Mouse (Mus musculus): ENCODE data around the gene Timp3. TPM values are rescaled to one million over a fixed set of nuclear protein-coding genes. Genes with fewer than 3 reads are reported as not detected.

The Timp3 gene
- polyA plus RNA-seq, 1 experiment from 2014 or later, result 6.3 TPM

GRCm38 (mm10) chr10:86313448-86313847 lies 13.3 kb downstream of the Timp3 start:
- WGBS (ENCODE audit: insufficient replicate concordance), result 43% methylated on average over 1 of the region's 1 CpGs
- no peak overlapping the region for H3K27ac ChIP-seq (replicated peaks)
- H3K4me1 ChIP-seq (replicated peaks), result no peaks in the 10 kb centered on the region
- no peaks in the 10 kb centered on the region; the same call in 1 of the 2 replicates for H3K27me3 ChIP-seq
- H3K4me3 ChIP-seq (replicated peaks), result no peak overlapping the region
- H3K9me3 ChIP-seq (replicated peaks), result no peaks in the 10 kb centered on the region
- no peak overlapping the region for H3K9ac ChIP-seq
- ATAC-seq (ENCODE audit: insufficient read depth), result no peak
- H3K4me2 ChIP-seq, result no peak overlapping the region
- H3K36me3 ChIP-seq (replicated peaks), result no peaks in the 10 kb centered on the region

DNA sequence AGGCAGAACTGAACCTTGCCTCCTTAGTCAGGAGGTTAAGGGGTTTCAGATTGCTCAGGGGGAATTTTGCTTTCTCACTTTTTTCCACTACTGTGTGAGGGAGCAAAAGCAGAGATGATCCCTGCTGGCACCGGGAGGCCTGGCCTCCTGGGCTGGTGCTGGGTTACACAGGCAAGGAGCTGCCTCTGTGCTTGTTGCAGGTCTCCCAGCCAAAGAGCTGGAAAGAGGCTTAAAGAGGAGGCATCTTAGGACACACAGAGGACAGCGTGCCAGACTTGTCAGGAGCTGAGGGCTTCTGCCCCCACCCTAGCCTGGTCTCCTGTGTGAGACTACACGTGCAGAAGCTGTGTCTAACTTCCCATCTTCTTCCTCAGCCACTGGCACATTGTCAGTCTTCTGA lies 15.3 kb downstream of the Timp3 start:
- Histone ChIP-seq H3K9me3 (replicated peaks) (no peaks in the 10 kb centered on the region), H3K4me3 (replicated peaks) (no peak overlapping the region), H3K36me3 (replicated peaks) (no peaks in the 10 kb centered on the region), H3K9ac (no peak overlapping the region), H3K4me1 (replicated peaks) (no peaks in the 10 kb centered on the region), H3K4me2 (no peak overlapping the region), H3K27me3 (no peaks in the 10 kb centered on the region), H3K27ac (replicated peaks) (no peak overlapping the region)
- WGBS (ENCODE audit: insufficient replicate concordance), result 45% methylated on average over 3 of the region's 3 CpGs
- no peak for ATAC-seq (ENCODE audit: insufficient read depth)

DNA sequence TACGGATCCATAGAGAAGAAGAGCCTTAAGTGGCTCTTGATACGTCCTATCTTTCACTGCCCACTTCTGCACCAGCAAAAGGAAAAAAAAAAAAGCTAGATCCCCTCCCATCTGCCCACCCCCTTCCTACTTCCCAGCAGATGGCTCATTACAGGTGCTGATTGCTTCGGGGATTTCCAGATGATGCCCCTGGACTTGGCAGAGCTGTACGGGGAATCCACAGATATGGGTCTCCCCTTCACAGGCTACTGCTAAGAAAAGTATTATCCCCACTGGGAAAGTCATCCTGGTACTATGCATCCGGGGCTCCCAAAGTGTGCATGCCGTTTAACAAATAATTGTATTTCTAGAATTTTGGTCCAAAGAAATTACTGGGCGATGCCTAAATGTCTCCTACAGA lies 17.5 kb downstream of the Timp3 start:
- H3K4me1 ChIP-seq (replicated peaks), result no peaks in the 10 kb centered on the region
- no peaks in the 10 kb centered on the region for H3K27me3 ChIP-seq
- no peak for ATAC-seq (ENCODE audit: insufficient read depth)
- H3K9me3 ChIP-seq (replicated peaks), result no peaks in the 10 kb centered on the region
- no peak overlapping the region for H3K4me3 ChIP-seq (replicated peaks)
- no peak overlapping the region for H3K9ac ChIP-seq
- no peak overlapping the region for H3K27ac ChIP-seq (replicated peaks)
- 69% methylated on average over 7 of the region's 7 CpGs for WGBS (ENCODE audit: insufficient replicate concordance)
- H3K36me3 ChIP-seq (replicated peaks), result no peaks in the 10 kb centered on the region
- H3K4me2 ChIP-seq, result no peak overlapping the region

DNA sequence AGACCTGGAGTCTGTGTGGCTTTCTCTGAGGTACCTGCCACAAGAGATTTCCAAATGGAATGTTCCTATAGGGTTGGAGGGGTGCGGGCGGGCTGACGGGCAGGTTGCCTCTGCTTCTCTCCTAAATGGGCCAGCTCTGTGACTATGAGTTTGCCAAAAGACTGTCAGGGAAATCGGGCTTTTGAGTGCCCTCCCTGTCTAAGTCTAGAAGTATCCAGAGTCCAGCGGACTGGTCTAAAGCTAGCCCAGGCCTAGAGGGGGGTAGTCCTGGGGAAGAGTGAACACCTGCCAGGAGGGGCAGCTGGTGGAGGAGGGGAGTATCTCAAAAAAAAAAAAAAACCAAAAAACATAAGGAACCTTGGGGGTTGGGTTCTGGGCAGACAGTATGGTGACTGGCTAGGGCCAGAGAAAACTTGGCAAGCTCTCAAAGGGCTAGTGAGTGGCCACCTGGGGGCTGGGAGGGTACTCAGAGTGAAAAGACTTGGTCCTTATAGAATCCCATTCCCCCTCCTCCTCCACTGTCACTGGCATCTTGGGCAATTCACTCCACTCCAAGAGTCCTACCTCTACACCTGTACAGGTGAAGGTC lies 18.5 kb downstream of the Timp3 start:
- Histone ChIP-seq H3K9ac (no peak overlapping the region), H3K27me3 (no peaks in the 10 kb centered on the region), H3K4me1 (replicated peaks) (no peaks in the 10 kb centered on the region), H3K36me3 (replicated peaks) (no peaks in the 10 kb centered on the region), H3K9me3 (replicated peaks) (no peaks in the 10 kb centered on the region), H3K27ac (replicated peaks) (no peak overlapping the region), H3K4me3 (replicated peaks) (no peak overlapping the region), H3K4me2 (no peak overlapping the region)
- no peak for ATAC-seq (ENCODE audit: insufficient read depth)
- 72% methylated on average over 5 of the region's 5 CpGs for WGBS (ENCODE audit: insufficient replicate concordance)

DNA sequence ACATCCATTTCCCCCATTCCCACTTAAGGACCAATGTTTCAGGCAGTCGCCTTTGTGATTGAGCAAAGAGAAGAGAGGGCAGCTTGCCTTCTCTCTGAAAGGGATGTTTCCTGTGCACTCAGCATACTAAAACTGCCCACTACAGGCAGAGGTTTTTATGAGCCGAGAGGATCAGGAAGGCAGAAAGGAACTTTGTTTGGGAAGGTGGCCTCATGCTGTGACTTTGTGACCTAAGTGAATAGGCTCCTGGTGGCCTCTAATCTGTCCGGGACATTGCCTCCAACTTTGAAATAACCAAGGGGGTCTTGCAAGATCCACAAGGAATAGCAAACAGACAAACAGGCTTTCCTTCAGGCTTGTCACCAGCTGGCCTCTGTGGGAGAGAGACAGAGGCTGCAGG lies 19.4 kb downstream of the Timp3 start:
- no peak overlapping the region for H3K4me2 ChIP-seq
- H3K4me1 ChIP-seq (replicated peaks), result no peaks in the 10 kb centered on the region
- 47% methylated on average over 3 of the region's 3 CpGs for WGBS (ENCODE audit: insufficient replicate concordance)
- H3K36me3 ChIP-seq (replicated peaks), result no peaks in the 10 kb centered on the region
- no peak for ATAC-seq (ENCODE audit: insufficient read depth)
- H3K27me3 ChIP-seq, result no peaks in the 10 kb centered on the region
- H3K27ac ChIP-seq (replicated peaks), result no peak overlapping the region
- H3K9me3 ChIP-seq (replicated peaks), result no peaks in the 10 kb centered on the region
- H3K4me3 ChIP-seq (replicated peaks), result no peak overlapping the region
- no peak overlapping the region for H3K9ac ChIP-seq

GRCm38 (mm10) chr10:86320204-86320603 lies 20.0 kb downstream of the Timp3 start:
- Histone ChIP-seq H3K4me3 (replicated peaks) (no peak overlapping the region), H3K4me1 (replicated peaks) (no peaks in the 10 kb centered on the region), H3K4me2 (no peak overlapping the region), H3K9ac (no peak overlapping the region), H3K36me3 (replicated peaks) (no peaks in the 10 kb centered on the region), H3K27me3 (no peaks in the 10 kb centered on the region), H3K9me3 (replicated peaks) (no peaks in the 10 kb centered on the region), H3K27ac (replicated peaks) (no peak overlapping the region)
- no peak for ATAC-seq (ENCODE audit: insufficient read depth)
- WGBS (ENCODE audit: insufficient replicate concordance), result 79% methylated on average over 5 of the region's 5 CpGs

DNA sequence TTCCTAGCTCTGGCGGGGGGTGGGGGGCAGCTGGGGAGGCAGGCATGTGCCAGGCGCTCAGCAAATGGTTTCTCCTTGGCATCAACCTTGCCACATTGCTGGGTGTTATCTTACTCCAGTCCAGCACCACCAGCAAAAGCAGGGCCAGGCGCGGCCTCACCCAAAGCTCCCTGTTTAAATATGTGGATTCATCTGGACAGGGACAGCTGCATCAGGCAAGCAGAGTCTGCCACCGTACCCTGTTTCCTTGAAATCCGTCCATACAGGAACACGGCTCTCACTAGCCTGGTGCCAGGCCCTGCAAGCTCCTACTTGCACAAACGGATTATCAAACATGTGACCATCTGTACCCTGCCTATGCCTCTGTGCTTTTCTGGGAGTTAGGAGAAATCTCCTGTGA lies 21.0 kb downstream of the Timp3 start:
- Histone ChIP-seq H3K9me3 (replicated peaks) (no peaks in the 10 kb centered on the region), H3K9ac (no peak overlapping the region), H3K27ac (replicated peaks) (no peak overlapping the region), H3K4me3 (replicated peaks) (no peak overlapping the region), H3K4me2 (no peak overlapping the region), H3K36me3 (replicated peaks) (no peaks in the 10 kb centered on the region), H3K4me1 (replicated peaks) (no peaks in the 10 kb centered on the region), H3K27me3 (no peaks in the 10 kb centered on the region)
- ATAC-seq (ENCODE audit: insufficient read depth), result no peak
- WGBS (ENCODE audit: insufficient replicate concordance), result 72% methylated on average over 8 of the region's 8 CpGs

DNA sequence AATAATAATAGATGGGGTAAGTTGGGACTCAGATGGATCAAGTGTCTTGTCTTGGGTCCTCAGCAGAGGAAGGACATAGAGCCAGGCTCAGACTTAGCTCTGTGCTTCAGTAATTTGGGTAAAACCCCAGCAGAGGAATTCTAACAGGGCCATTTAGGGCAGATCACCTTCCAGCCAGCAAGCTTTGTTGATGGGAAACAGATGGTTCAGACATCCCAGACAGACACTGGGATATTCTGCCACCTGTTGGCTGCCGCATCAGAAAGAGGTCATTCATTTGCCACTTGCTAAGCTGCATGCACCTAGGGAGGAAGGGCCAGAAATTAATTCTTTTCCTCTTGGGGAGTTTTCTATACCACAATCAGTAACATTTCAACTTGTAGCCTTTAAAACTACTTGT lies 21.8 kb downstream of the Timp3 start:
- H3K27me3 ChIP-seq, result no peaks in the 10 kb centered on the region
- H3K9ac ChIP-seq, result no peak overlapping the region
- H3K4me2 ChIP-seq, result no peak overlapping the region
- H3K9me3 ChIP-seq (replicated peaks), result no peaks in the 10 kb centered on the region
- no peaks in the 10 kb centered on the region for H3K4me1 ChIP-seq (replicated peaks)
- no peak overlapping the region for H3K4me3 ChIP-seq (replicated peaks)
- ATAC-seq (ENCODE audit: insufficient read depth), result no peak
- H3K27ac ChIP-seq (replicated peaks), result no peak overlapping the region
- H3K36me3 ChIP-seq (replicated peaks), result no peaks in the 10 kb centered on the region
- 72% methylated on average over 1 of the region's 1 CpGs for WGBS (ENCODE audit: insufficient replicate concordance)

DNA sequence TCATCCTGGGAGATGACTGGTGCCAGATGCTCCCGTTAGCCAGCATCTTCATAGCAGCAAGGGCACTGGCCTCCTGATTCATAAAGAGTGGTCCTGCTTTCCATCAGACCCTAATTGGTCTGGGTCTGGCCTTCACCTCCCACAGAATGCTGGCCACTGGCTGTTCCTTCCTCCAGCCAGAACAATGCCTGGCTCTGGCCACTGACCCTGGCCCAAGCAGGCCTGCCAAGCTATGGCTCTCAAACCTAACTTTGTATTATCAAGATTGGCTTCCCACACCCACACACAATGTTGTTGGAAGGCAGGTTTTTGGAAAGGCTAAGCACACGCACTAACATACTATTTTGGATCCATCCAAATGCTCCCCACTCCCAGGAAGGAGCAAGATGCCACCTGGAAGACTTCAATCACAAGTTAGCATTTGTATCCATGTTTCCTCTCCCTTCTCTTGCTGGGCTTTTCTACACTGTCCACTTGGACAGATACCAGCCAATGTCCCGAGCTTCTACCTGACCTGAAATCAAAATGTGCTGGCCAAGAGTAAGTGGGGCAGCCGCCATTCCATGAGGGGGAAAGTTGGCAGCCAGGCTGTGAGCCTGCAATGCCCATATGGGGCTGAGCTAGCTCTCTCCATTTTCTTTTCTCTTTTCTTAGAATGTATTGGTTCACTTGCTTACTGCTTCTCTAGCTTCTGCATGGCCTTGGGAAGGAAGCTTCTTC lies 23.3 kb downstream of the Timp3 start:
- no peak for ATAC-seq (ENCODE audit: insufficient read depth)
- Histone ChIP-seq H3K9ac (no peak overlapping the region), H3K27ac (replicated peaks) (no peak overlapping the region), H3K27me3 (no peaks in the 10 kb centered on the region), H3K4me2 (no peak overlapping the region), H3K9me3 (replicated peaks) (no peaks in the 10 kb centered on the region), H3K4me3 (replicated peaks) (no peak overlapping the region), H3K36me3 (replicated peaks) (no peaks in the 10 kb centered on the region), H3K4me1 (replicated peaks) (0 out of 2 replicates have a peak, but pooled peaks cover under 1% of the 10 kb centered on the region)
- WGBS (ENCODE audit: insufficient replicate concordance), result 54% methylated on average over 4 of the region's 4 CpGs

DNA sequence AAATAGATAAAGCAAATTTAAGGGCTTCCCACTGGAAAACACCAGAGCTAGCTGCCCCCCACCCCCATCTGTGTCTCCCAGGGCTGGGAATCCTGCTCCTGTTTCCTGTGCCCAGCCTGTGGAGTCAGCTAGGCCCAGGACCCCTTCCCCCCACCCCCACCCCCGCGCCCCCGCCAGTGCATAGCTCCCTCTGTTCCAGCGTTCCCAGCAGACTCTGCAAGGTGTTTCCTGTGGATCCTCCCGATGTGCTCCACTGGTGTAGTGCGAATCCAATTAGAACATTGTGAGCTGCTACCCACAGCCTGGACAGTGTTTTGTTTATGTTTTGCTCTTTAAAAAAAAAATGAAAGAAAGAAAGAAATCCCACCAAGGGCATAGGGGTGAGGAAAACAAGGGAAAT lies 25.1 kb downstream of the Timp3 start:
- H3K27me3 ChIP-seq, result no peaks in the 10 kb centered on the region
- no peak for ATAC-seq (ENCODE audit: insufficient read depth)
- H3K36me3 ChIP-seq (replicated peaks), result no peaks in the 10 kb centered on the region
- H3K4me1 ChIP-seq (replicated peaks), result peaks cover 19% of the 10 kb centered on the region
- no peak overlapping the region for H3K27ac ChIP-seq (replicated peaks)
- WGBS (ENCODE audit: insufficient replicate concordance), result 22% methylated on average over 6 of the region's 6 CpGs
- no peak overlapping the region for H3K9ac ChIP-seq
- no peak overlapping the region for H3K4me2 ChIP-seq
- H3K9me3 ChIP-seq (replicated peaks), result no peaks in the 10 kb centered on the region
- no peak overlapping the region for H3K4me3 ChIP-seq (replicated peaks)

DNA sequence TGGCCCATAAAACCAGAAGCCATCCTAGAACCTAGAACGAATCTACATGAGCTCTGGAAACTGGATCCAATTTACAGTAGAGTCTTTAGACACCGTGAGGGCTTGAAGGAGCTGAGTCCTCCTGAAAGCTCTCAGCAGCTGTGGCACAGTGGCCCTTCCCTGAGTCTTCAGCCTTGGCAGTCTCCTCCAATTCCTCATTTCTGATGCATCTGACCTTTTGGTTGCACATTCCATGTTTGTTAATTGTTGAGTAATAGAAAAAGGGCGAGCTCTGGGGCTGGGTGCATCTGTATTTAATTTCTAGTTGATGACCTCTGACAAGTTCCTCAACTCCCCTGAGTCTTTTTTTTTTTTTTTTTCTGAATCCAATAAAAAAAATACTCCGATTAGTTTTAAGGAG lies 28.0 kb downstream of the Timp3 start:
- Histone ChIP-seq H3K4me2 (no peak overlapping the region), H3K27ac (replicated peaks) (no peak overlapping the region), H3K4me1 (replicated peaks) (peaks cover 47% of the 10 kb centered on the region), H3K4me3 (replicated peaks) (no peak overlapping the region), H3K27me3 (no peaks in the 10 kb centered on the region), H3K9me3 (replicated peaks) (no peaks in the 10 kb centered on the region), H3K36me3 (replicated peaks) (no peaks in the 10 kb centered on the region), H3K9ac (no peak overlapping the region)
- ATAC-seq (ENCODE audit: insufficient read depth), result no peak
- 70% methylated on average over 4 of the region's 4 CpGs for WGBS (ENCODE audit: insufficient replicate concordance)

- H3K9ac ChIP-seq, result no peak overlapping the region
- 61% methylated on average over 2 of the region's 2 CpGs for WGBS (ENCODE audit: insufficient replicate concordance)
- no peaks in the 10 kb centered on the region for H3K27me3 ChIP-seq
- no peaks in the 10 kb centered on the region for H3K36me3 ChIP-seq (replicated peaks)
- no peak overlapping the region for H3K4me3 ChIP-seq (replicated peaks)
- no peak for ATAC-seq (ENCODE audit: insufficient read depth)
- peaks cover 52% of the 10 kb centered on the region for H3K4me1 ChIP-seq (replicated peaks)
- no peak overlapping the region for H3K4me2 ChIP-seq
- no peaks in the 10 kb centered on the region for H3K9me3 ChIP-seq (replicated peaks)
- H3K27ac ChIP-seq (replicated peaks), result no peak overlapping the region
These were observed 28.5 kb downstream of the Timp3 start for GRCm38 (mm10) chr10:86328691-86329090.
